Mouse (Mus musculus): ENCODE data around the gene Lingo1.

GRCm38 (mm10) chr9:56624923-56625322, 171.3 kb downstream of the Lingo1 start:
- no peak for TF ChIP-seq POLR2A (IDR thresholded peaks at IDR 0.05; ENCODE audit: extremely low read depth, insufficient read depth, low read length)
- TF ChIP-seq CTCF (IDR thresholded peaks at IDR 0.05; ENCODE audit: low read depth, low read length), result no peak

Measured in liver, adult 2 months (tissue).